Mouse (Mus musculus): ENCODE data around the gene Olfr311. TPM values are rescaled to one million over a fixed set of nuclear protein-coding genes. Genes with fewer than 3 reads are reported as not detected.

The Olfr311 gene
- polyA plus RNA-seq, 1 experiment from 2014 or later = not detected

Other genes starting within 250 kb of the Olfr311 start
- gene Olfr324, start 244.1 kb upstream of the Olfr311 start, polyA plus RNA-seq (2015; fragmentation: Nextera tagmentation; extraction: Ambion mirVana) = 0.06 and 0.09 TPM in 2 replicates
- not detected in 2 replicates for gene 2210407C18Rik, start 223.2 kb upstream of the Olfr311 start, polyA plus RNA-seq (2015; fragmentation: Nextera tagmentation; extraction: Ambion mirVana)
- not detected in 2 replicates for gene Olfr323, start 208.8 kb upstream of the Olfr311 start, polyA plus RNA-seq (2015; fragmentation: Nextera tagmentation; extraction: Ambion mirVana)
- gene Trim58, start 198.8 kb upstream of the Olfr311 start, polyA plus RNA-seq (2015; fragmentation: Nextera tagmentation; extraction: Ambion mirVana) = 0.10 TPM in 1 of 2 replicates, not detected in the other
- not detected in 2 replicates for gene Olfr322, start 180.5 kb upstream of the Olfr311 start, polyA plus RNA-seq (2015; fragmentation: Nextera tagmentation; extraction: Ambion mirVana)
- not detected in 2 replicates for gene Olfr320, start 158.2 kb upstream of the Olfr311 start, polyA plus RNA-seq (2015; fragmentation: Nextera tagmentation; extraction: Ambion mirVana)
- gene Olfr319, start 140.1 kb upstream of the Olfr311 start, polyA plus RNA-seq (2015; fragmentation: Nextera tagmentation; extraction: Ambion mirVana) = not detected in 2 replicates
- not detected in 2 replicates for gene Olfr318, start 115.2 kb upstream of the Olfr311 start, polyA plus RNA-seq (2015; fragmentation: Nextera tagmentation; extraction: Ambion mirVana)
- 0.16 and 0.44 TPM in 2 replicates for gene Olfr317, start 100.0 kb upstream of the Olfr311 start, polyA plus RNA-seq (2015; fragmentation: Nextera tagmentation; extraction: Ambion mirVana)
- gene Olfr316, start 86.5 kb upstream of the Olfr311 start, polyA plus RNA-seq (2015; fragmentation: Nextera tagmentation; extraction: Ambion mirVana) = 0.05 TPM in 1 of 2 replicates, not detected in the other
- gene Olfr315, start 66.1 kb upstream of the Olfr311 start, polyA plus RNA-seq (2015; fragmentation: Nextera tagmentation; extraction: Ambion mirVana) = not detected in 2 replicates
- not detected in 2 replicates for gene Olfr314, start 56.3 kb upstream of the Olfr311 start, polyA plus RNA-seq (2015; fragmentation: Nextera tagmentation; extraction: Ambion mirVana)
- gene Fam183b, start 37.3 kb upstream of the Olfr311 start, polyA plus RNA-seq (2015; fragmentation: Nextera tagmentation; extraction: Ambion mirVana) = 9.9 and 10.7 TPM in 2 replicates
- not detected in 2 replicates for gene Olfr313, start 24.3 kb upstream of the Olfr311 start, polyA plus RNA-seq (2015; fragmentation: Nextera tagmentation; extraction: Ambion mirVana)
- gene Olfr312, start 10.0 kb upstream of the Olfr311 start, polyA plus RNA-seq (2015; fragmentation: Nextera tagmentation; extraction: Ambion mirVana) = not detected in 2 replicates
- gene Gm12258, start 7.9 kb downstream of the Olfr311 start, polyA plus RNA-seq (2015; fragmentation: Nextera tagmentation; extraction: Ambion mirVana) = 21.1 and 22.4 TPM in 2 replicates
- gene 2810021J22Rik, start 28.0 kb downstream of the Olfr311 start, polyA plus RNA-seq (2015; fragmentation: Nextera tagmentation; extraction: Ambion mirVana) = 10.0 and 11.8 TPM in 2 replicates
- 6.1 and 6.9 TPM in 2 replicates for gene Zfp39, start 65.0 kb downstream of the Olfr311 start, polyA plus RNA-seq (2015; fragmentation: Nextera tagmentation; extraction: Ambion mirVana)
- gene Btnl10, start 78.7 kb downstream of the Olfr311 start, polyA plus RNA-seq (2015; fragmentation: Nextera tagmentation; extraction: Ambion mirVana) = not detected in 2 replicates
- gene Rnf187, start 99.7 kb downstream of the Olfr311 start, polyA plus RNA-seq (2015; fragmentation: Nextera tagmentation; extraction: Ambion mirVana) = 603 and 674 TPM in 2 replicates
- 230 and 238 TPM in 2 replicates for gene Hist3h2ba, start 109.7 kb downstream of the Olfr311 start, polyA plus RNA-seq (2015; fragmentation: Nextera tagmentation; extraction: Ambion mirVana)
- 96.0 and 96.7 TPM in 2 replicates for gene Hist3h2a, start 115.4 kb downstream of the Olfr311 start, polyA plus RNA-seq (2015; fragmentation: Nextera tagmentation; extraction: Ambion mirVana)
- 1.4 TPM in 2 replicates for gene Trim17, start 115.4 kb downstream of the Olfr311 start, polyA plus RNA-seq (2015; fragmentation: Nextera tagmentation; extraction: Ambion mirVana)
- gene Trim11, start 138.8 kb downstream of the Olfr311 start, polyA plus RNA-seq (2015; fragmentation: Nextera tagmentation; extraction: Ambion mirVana) = 19.3 and 20.7 TPM in 2 replicates